Comparison of ENCODE assay signal across 17 mouse cellular contexts in genomic region chr2:165742210-165742786, GRCm38 (mm10).
DNase-seq lines count a peak whose midpoint lies in the region; ATAC-seq and TF ChIP-seq lines count a peak whose summit lies in the region.
"Had no signal": no experiment of that assay in that cellular context is flagged by ENCODE, and none has a peak within 500 bp of the region (broad histone marks: within the 10 kb centered on the region; RNA-seq: fewer than 3 reads in every experiment).

No protein-coding gene starts in this region.

- H3K4me1 ChIP-seq in kidney, embryonic 16.5 days (ENCODE audit: insufficient read depth, low read length), result peaks cover 20% of the 10 kb centered on the region
- H3K4me1 ChIP-seq in E14TG2a.4 (replicated peaks; ENCODE audit: low read depth, low read length), result peaks cover 66% of the 10 kb centered on the region
- H3K4me1 ChIP-seq in embryonic facial prominence, embryonic 14.5 days (ENCODE audit: control insufficient read depth, insufficient read depth, low read length), result peaks cover 14% of the 10 kb centered on the region; the same call in 1 of the 2 replicates
- H3K4me1 ChIP-seq: liver, embryonic 12.5 days had no signal

- no peaks in the 10 kb centered on the region for H3K27me3 ChIP-seq in kidney, embryonic 16.5 days (ENCODE audit: insufficient read depth, low read length)
- H3K27me3 ChIP-seq in E14TG2a.4 (ENCODE audit: insufficient read depth, low read length), result peaks cover 9% of the 10 kb centered on the region
- no peaks in the 10 kb centered on the region for H3K27me3 ChIP-seq in embryonic facial prominence, embryonic 14.5 days (replicated peaks; ENCODE audit: control insufficient read depth, insufficient read depth, low read length)

- H3K36me3 ChIP-seq in kidney, embryonic 16.5 days (ENCODE audit: insufficient read depth, low read length), result no peaks in the 10 kb centered on the region
- no peaks in the 10 kb centered on the region for H3K36me3 ChIP-seq in E14TG2a.4 (ENCODE audit: insufficient read depth, low read length)
- H3K36me3 ChIP-seq in embryonic facial prominence, embryonic 14.5 days (ENCODE audit: control insufficient read depth, insufficient read depth, low read length), result no peaks in the 10 kb centered on the region
- H3K36me3 ChIP-seq: G1E; liver, embryonic 12.5 days had no signal

- peak overlapping the region; percentile 42 for H3K4me2 ChIP-seq in kidney, embryonic 16.5 days (replicated peaks; ENCODE audit: low read depth, low read length)
- H3K4me2 ChIP-seq in embryonic facial prominence, embryonic 14.5 days (ENCODE audit: low read depth, low read length), result 0 out of 2 replicates have a peak overlapping the region, but pooled peaks have one; percentile 0
- H3K4me2 ChIP-seq: liver, embryonic 12.5 days had no signal

- DNase-seq in embryo, embryonic 10.5 days (ENCODE audit: low spot score), result peak; percentile 36
- no peak for DNase-seq in embryo, embryonic 11 days
- DNase-seq in kidney, postnatal 36 days, result no peak
- no peak for DNase-seq in embryonic facial prominence, embryonic 14.5 days (ENCODE audit: low spot score)
- no peak for DNase-seq in adrenal gland, postnatal 14 days
- DNase-seq in cerebellum, postnatal 4 days (ENCODE audit: low spot score in 2 of 2), result no peak
- DNase-seq: cerebellum, postnatal 25 days; heart, adult 2 months; kidney, adult 8-10 months; right cerebral cortex, adult 18-20 months; spleen, adult 18-20 months had no signal

- no peak for ATAC-seq in kidney, embryonic 16.5 days (ENCODE audit: low FRiP score, low TSS enrichment)
- no peak; the same call in 1 of the 2 replicates for ATAC-seq in embryonic facial prominence, embryonic 14.5 days (ENCODE audit: low read depth)
- ATAC-seq: liver, embryonic 12.5 days; lung, postnatal 0 days had no signal

- H3K9ac ChIP-seq in kidney, embryonic 16.5 days (replicated peaks; ENCODE audit: low read length), result peak overlapping the region; percentile 55
- H3K9ac ChIP-seq in embryonic facial prominence, embryonic 14.5 days (ENCODE audit: low read depth, low read length), result no peak overlapping the region
- H3K9ac ChIP-seq: liver, embryonic 12.5 days had no signal

- WGBS in kidney, embryonic 16.5 days, result 32% methylated on average over 21 of the region's 21 CpGs
- 26% methylated on average over 21 of the region's 21 CpGs for WGBS in embryonic facial prominence, embryonic 14.5 days

- H3K4me3 ChIP-seq in kidney, embryonic 16.5 days (ENCODE audit: low read length), result peak overlapping the region; percentile 36
- peak overlapping the region; percentile 54 for H3K4me3 ChIP-seq in E14TG2a.4 (replicated peaks; ENCODE audit: low read length)
- no peak overlapping the region for H3K4me3 ChIP-seq in embryonic facial prominence, embryonic 14.5 days (ENCODE audit: low read depth, low read length)
- H3K4me3 ChIP-seq: heart, adult 2 months; liver, embryonic 12.5 days had no signal

- peak overlapping the region; percentile 84 for H3K27ac ChIP-seq in kidney, embryonic 16.5 days (ENCODE audit: low read length)
- H3K27ac ChIP-seq in embryonic facial prominence, embryonic 14.5 days (replicated peaks; ENCODE audit: low read depth, low read length), result peak overlapping the region; percentile 31
- H3K27ac ChIP-seq: heart, adult 2 months; liver, embryonic 12.5 days; stomach, postnatal 0 days had no signal

- TF ChIP-seq CTCF in E14TG2a.4 (conservative IDR thresholded peaks at IDR 0.05; ENCODE audit: low read length), result no peak

- no peaks in the 10 kb centered on the region for H3K9me3 ChIP-seq in kidney, embryonic 16.5 days (ENCODE audit: low read length)
- H3K9me3 ChIP-seq in E14TG2a.4 (ENCODE audit: low read length), result no peaks in the 10 kb centered on the region
- H3K9me3 ChIP-seq in embryonic facial prominence, embryonic 14.5 days (ENCODE audit: control insufficient read depth, low read length), result no peaks in the 10 kb centered on the region
- H3K9me3 ChIP-seq: G1E; liver, embryonic 12.5 days had no signal
